In the genomic region with DNA sequence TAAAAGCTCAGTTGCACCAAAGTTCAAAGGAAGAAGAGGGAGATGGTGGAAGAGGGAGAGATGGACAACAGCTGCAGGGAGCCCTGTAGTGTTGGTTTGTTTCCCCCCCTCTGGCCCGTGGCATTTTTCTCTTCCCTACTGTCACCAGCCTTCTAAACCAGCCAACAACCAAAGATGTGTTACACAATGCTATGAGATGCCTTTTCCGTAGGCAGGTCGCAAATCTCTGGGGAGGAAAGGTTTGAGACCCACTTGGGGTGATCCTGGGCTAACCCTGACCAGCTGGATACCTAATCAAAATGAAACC, we compare ENCODE assay signal across 9 mouse cellular contexts. TPM values are rescaled to one million over a fixed set of nuclear protein-coding genes. Genes with fewer than 3 reads are reported as not detected.
DNase-seq lines count a peak whose midpoint lies in the region; ATAC-seq and TF ChIP-seq lines count a peak whose summit lies in the region.
"Had no signal": no experiment of that assay in that cellular context is flagged by ENCODE, and none has a peak within 500 bp of the region (broad histone marks: within the 10 kb centered on the region; RNA-seq: fewer than 3 reads in every experiment).

No protein-coding gene starts in this region.

- no peaks in the 10 kb centered on the region for H3K27me3 ChIP-seq in heart, embryonic 12.5 days (replicated peaks)
- no peaks in the 10 kb centered on the region for H3K27me3 ChIP-seq in heart, postnatal 0 days (ENCODE audit: control insufficient read depth, insufficient read depth, low read length)

- peak overlapping the region; percentile 74 for H3K4me3 ChIP-seq in heart, embryonic 12.5 days
- H3K4me3 ChIP-seq in ES-E14 (ENCODE audit: insufficient read depth in 1 of 2, low read depth in 1 of 2, low read length in 2 of 2, poor library complexity in 1 of 2, severe bottlenecking in 1 of 2) = peak overlapping the region; percentile 77
- peak overlapping the region; percentile 78 for H3K4me3 ChIP-seq in heart, postnatal 0 days (ENCODE audit: low read depth, low read length)

- no peaks in the 10 kb centered on the region for H3K9me3 ChIP-seq in heart, embryonic 12.5 days (replicated peaks)
- H3K9me3 ChIP-seq in ES-E14 (ENCODE audit: control insufficient read depth, insufficient read depth, low read depth, low read length) = no peaks in the 10 kb centered on the region
- no peaks in the 10 kb centered on the region for H3K9me3 ChIP-seq in heart, postnatal 0 days (replicated peaks; ENCODE audit: control insufficient read depth, low read length)

- TF ChIP-seq CTCF in heart, postnatal 0 days (IDR thresholded peaks at IDR 0.05; ENCODE audit: low read depth) = no peak

- 0 out of 2 replicates have a peak, but pooled peaks cover 12% of the 10 kb centered on the region for H3K36me3 ChIP-seq in heart, embryonic 12.5 days
- no peaks in the 10 kb centered on the region; the same call in 1 of the 2 replicates for H3K36me3 ChIP-seq in ES-E14 (ENCODE audit: control insufficient read depth, insufficient read depth, low read length, poor library complexity, severe bottlenecking)
- no peaks in the 10 kb centered on the region; the same call in 1 of the 2 replicates for H3K36me3 ChIP-seq in heart, postnatal 0 days (replicated peaks; ENCODE audit: control insufficient read depth, insufficient read depth, low read length)

- DNase-seq in heart, postnatal 4 days = no peak
- DNase-seq in ES-E14 (ENCODE audit: low read depth, low spot score) = no peak
- DNase-seq in heart, postnatal 0 days (ENCODE audit: low spot score) = no peak
- DNase-seq in mesoderm, embryonic 11.5 days (ENCODE audit: low read depth, low spot score) = peak; percentile 0
- no peak for DNase-seq in cerebellum, adult 9-10 months
- DNase-seq in frontal cortex, adult 2 months (ENCODE audit: extremely low spot score in 1 of 2, low spot score in 1 of 2) = no peak
- DNase-seq in cerebellum, postnatal 36 days = no peak
- DNase-seq: kidney, postnatal 14 days had no signal

- no peak for ATAC-seq in heart, embryonic 12.5 days (ENCODE audit: insufficient number of reproducible peaks, low FRiP score)
- ATAC-seq in heart, postnatal 0 days (ENCODE audit: insufficient read depth, low read depth) = no peak

- H3K27ac ChIP-seq in heart, embryonic 12.5 days (ENCODE audit: poor library complexity, severe bottlenecking) = peak overlapping the region; percentile 84
- no peak overlapping the region for H3K27ac ChIP-seq in ES-E14 (ENCODE audit: insufficient read depth, low read depth, low read length, poor library complexity, severe bottlenecking)
- peak overlapping the region; percentile 94 for H3K27ac ChIP-seq in heart, postnatal 0 days (ENCODE audit: low read depth)

- 0 out of 2 replicates have a peak, but pooled peaks cover 3% of the 10 kb centered on the region for H3K4me1 ChIP-seq in heart, embryonic 12.5 days (replicated peaks)
- peaks cover 2 to 3% of the 10 kb centered on the region in 2 experiments; a peak in 1 of 4 replicates for H3K4me1 ChIP-seq in ES-E14 (ENCODE audit: control insufficient read depth in 2 of 2, insufficient read depth in 2 of 2, low read length in 2 of 2, poor library complexity in 1 of 2)
- H3K4me1 ChIP-seq in heart, postnatal 0 days (ENCODE audit: control insufficient read depth, insufficient read depth) = no peaks in the 10 kb centered on the region

- in situ Hi-C loops in ES-E14 (cut with MboI; ENCODE audit: low sequenced_read_pairs in 2 of 2, unreplicated experiment in 2 of 2) = no loop called here

- WGBS in heart, embryonic 12.5 days = 26% methylated on average over 3 of the region's 3 CpGs
- WGBS in heart, postnatal 0 days = 28% methylated on average over 3 of the region's 3 CpGs

- no peak for TF ChIP-seq EP300 in heart, postnatal 0 days (IDR thresholded peaks at IDR 0.05; ENCODE audit: low read depth)

- H3K4me2 ChIP-seq in heart, embryonic 12.5 days = peak overlapping the region; percentile 72
- H3K4me2 ChIP-seq in heart, postnatal 0 days (ENCODE audit: low read depth, low read length) = peak overlapping the region; percentile 69

- H3K9ac ChIP-seq in heart, embryonic 12.5 days = peak overlapping the region; percentile 84
- H3K9ac ChIP-seq in ES-E14 (ENCODE audit: insufficient read depth, low read depth, low read length, poor library complexity, severe bottlenecking) = peak overlapping the region; percentile 85
- peak overlapping the region; percentile 83 for H3K9ac ChIP-seq in heart, postnatal 0 days (replicated peaks; ENCODE audit: low read depth, low read length)

TF ChIP-seq in ES-E14, 5 proteins besides CTCF, POLR2A, EP300 and RAD21:
- TF ChIP-seq HCFC1 (IDR thresholded peaks at IDR 0.05; ENCODE audit: borderline replicate concordance, insufficient read depth, low read length) = no peak
- no peak for TF ChIP-seq CHD2 (IDR thresholded peaks at IDR 0.05; ENCODE audit: low read depth, low read length)
- TF ChIP-seq MAFK (IDR thresholded peaks at IDR 0.05; ENCODE audit: insufficient read depth, low read depth, low read length) = no peak
- no peak for TF ChIP-seq ZC3H11A (IDR thresholded peaks at IDR 0.05; ENCODE audit: borderline replicate concordance, low read depth, low read length)
- TF ChIP-seq ZNF384 (IDR thresholded peaks at IDR 0.05; ENCODE audit: low read depth, low read length) = no peak

RNA-seq across cellular contexts. Expression of a gene that starts 0.8 kb away (rescaled TPM):
- 2.5 and 2.6 TPM in 2 replicates for polyA plus RNA-seq in heart, embryonic 12.5 days (2016; fragmentation: Nextera tagmentation; extraction: Ambion mirVana)
- total RNA-seq in heart, postnatal 4 days (2021) = 10 to 100 TPM; 13.7 to 14.5 TPM
- 7.9 and 10.4 TPM in 2 replicates for total RNA-seq in ES-E14 (2012; rRNA removed)
- total RNA-seq in heart, postnatal 0 days (2014; rRNA removed; ENCODE audit: low replicate concordance) = 13.0 and 14.1 TPM in 2 replicates
- polyA plus RNA-seq in heart, postnatal 0 days (2015; fragmentation: Nextera tagmentation; extraction: Ambion mirVana) = 1.5 and 1.6 TPM in 2 replicates
- 9.8 and 10.9 TPM in 2 replicates for polyA plus RNA-seq in frontal cortex, adult 2 months (2012; rRNA removed)
